Mouse (Mus musculus) olfactory bulb, adult 2 months (tissue): ENCODE results near the gene Vcp. TPM values are rescaled to one million over a fixed set of nuclear protein-coding genes. Genes with fewer than 3 reads are reported as not detected.

ENCODE experiments used
- H3K27ac ChIP-seq: fragments of 200-500 bp; 2 replicates; pipeline ENCODE4 v1.5.1; 2012; ENCODE audit warnings: low read depth, low read length; ENCODE audit not compliant: insufficient read depth
- H3K4me1 ChIP-seq: fragments of 200-500 bp; 2 replicates; pipeline ENCODE4 v1.6.1; 2012; ENCODE audit warnings: low read length; ENCODE audit not compliant: control insufficient read depth, insufficient read depth
- H3K4me3 ChIP-seq: fragments of 200-500 bp; 2 replicates; pipeline ENCODE4 v1.5.1; 2012; ENCODE audit warnings: mild to moderate bottlenecking, low read depth, low read length, moderate library complexity; ENCODE audit not compliant: insufficient read depth
- CTCF ChIP-seq: fragments of 200-500 bp; IDR thresholded peaks from 2 replicates; pipeline ENCODE4 v1.5.1; 2012; ENCODE audit warnings: low read depth, mild to moderate bottlenecking, low read length, moderate library complexity; ENCODE audit not compliant: insufficient read depth
- POLR2A ChIP-seq: fragments of 200-500 bp; IDR thresholded peaks from 2 replicates; pipeline ENCODE4 v1.6.1; 2012; ENCODE audit warnings: mild to moderate bottlenecking, low read depth, low read length, moderate library complexity; ENCODE audit not compliant: insufficient read depth
- WGBS: fragments of 180-500 bp; shearing (Covaris S2); methylation state at CpG from one replicate; pipeline ENCODE4 v1.1.7; 2018; 5-methylcytosine and 5-hydroxymethylcytosine counted together
- polyA plus RNA-seq: library from polyadenylated mRNA; stranded (reverse); fragments of >200 nt; gene quantifications from 2 replicates; pipeline ENCODE4 v1.2.4, GENCODE M21; 2012; ENCODE audit warnings: low replicate concordance; ENCODE audit not compliant: missing spikeins, insufficient read depth, insufficient read length

The Vcp gene
- polyA plus RNA-seq, 1 experiment, result 1,669 TPM

DNA sequence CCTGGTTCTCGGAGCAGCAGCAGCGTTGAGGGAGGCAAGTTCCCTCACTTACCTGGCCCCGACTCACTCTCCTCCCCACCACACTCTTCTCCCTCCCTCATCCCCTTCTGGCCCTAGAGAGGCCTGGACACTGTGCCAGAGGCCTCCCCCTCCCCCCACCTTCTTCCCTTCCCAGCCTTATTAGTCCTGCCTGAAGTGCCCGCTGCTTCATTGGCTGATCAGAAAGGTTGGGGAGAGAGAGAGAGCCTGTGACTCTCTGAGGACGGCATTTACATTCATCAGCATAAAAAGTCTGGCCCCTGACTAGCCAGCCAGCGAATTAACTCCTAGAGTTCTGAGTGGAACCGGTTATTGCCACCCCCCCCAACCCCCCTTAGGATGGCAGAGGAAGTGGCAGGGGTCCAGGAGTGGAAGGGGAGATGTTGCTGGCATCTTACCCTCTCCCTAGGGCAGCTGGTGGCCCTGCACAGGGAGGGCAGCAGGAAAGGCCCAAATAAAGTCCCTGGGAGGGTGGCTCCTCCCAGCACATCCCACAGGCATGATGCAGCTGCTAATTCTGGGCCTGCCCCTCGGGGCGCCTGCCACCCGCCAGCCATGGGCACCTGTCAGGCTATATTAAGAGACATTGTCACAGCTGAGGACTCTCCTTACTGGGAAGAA lies 46.7 kb downstream of the Vcp start:
- peak overlapping the region; percentile 91 for H3K27ac ChIP-seq
- H3K4me1 ChIP-seq, result peaks cover 42% of the 10 kb centered on the region
- TF ChIP-seq CTCF (no peak), POLR2A (peak; percentile 42; the same call in 1 of the 2 replicates)
- 9% methylated on average over 10 of the region's 10 CpGs for WGBS
- H3K4me3 ChIP-seq, result peak overlapping the region; percentile 79

DNA sequence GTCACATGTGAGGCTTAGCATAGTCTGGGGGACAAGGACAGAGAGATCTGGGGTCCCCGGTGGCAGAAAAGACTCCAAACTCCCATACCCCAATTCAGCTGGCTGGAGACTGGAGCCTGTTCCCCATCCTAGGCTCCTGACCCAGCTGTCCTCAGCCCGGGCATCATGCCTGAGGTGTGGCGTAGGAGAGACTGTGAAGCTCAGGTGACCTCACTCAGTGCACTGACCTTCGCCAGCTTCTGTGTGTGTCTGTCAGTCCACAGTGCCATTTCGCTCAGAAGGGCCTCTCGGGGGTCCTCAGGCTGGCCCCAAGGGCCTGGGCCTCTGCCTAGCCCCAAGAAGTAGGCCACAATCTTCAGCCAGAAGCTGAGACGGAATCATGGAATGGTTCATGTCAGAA lies 47.7 kb downstream of the Vcp start:
- TF ChIP-seq CTCF (no peak), POLR2A (no peak)
- peak overlapping the region; percentile 91 for H3K27ac ChIP-seq
- peaks cover 40% of the 10 kb centered on the region for H3K4me1 ChIP-seq
- peak overlapping the region; percentile 79 for H3K4me3 ChIP-seq
- 52% methylated on average over 7 of the region's 7 CpGs for WGBS

DNA sequence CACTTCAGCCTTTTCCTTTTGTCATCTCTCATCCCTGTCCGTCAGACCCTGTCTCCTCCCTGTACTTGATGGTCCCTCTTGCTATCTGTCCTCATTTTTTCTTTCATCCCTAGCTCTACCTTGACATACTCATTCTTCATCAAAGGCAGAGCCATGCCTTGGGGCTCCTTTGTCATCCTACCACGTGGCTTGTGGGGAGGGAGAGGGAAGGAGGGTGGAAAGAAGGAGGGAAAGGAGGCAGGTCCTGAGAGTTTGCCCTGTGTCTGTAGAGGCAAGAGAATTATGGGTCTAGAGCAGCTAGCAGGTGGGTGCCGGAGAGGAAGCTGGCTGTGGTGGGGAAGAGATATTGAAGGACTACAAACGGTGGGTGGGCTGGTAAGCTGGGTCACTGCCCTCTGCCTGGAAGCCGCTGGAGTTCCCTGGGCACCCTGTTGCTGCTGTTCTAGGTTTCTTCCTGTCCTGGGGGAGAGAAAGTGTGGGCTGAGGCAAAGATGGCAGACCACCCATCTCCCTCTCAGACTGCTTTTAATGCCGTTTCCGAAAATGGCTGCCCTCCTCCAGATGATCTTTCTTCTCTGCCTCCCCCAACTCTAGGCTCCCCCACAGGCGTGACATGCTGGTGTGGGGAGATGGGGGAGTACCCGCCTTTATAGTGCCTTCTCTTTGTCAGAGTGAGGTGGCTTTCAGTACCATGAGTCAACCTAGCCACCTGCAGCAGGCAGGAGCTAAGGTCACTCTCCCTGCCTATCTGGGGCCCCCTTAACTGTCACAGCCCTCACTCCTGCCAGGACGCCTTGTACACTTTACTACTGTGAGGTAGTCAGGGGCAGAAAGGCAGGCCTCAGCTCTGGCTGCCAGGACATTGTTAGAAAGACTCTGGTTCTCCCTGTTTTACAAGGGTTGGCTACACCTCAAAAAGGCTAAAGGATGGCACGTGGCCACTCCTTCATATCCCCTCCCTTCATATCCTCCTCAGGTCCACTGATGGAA lies 48.8 kb downstream of the Vcp start:
- Histone ChIP-seq H3K27ac (peak overlapping the region; percentile 91), H3K4me3 (peak overlapping the region; percentile 79), H3K4me1 (peaks cover 38% of the 10 kb centered on the region)
- TF ChIP-seq POLR2A, result no peak
- no peak for TF ChIP-seq CTCF
- 20% methylated on average over 11 of the region's 11 CpGs for WGBS

DNA sequence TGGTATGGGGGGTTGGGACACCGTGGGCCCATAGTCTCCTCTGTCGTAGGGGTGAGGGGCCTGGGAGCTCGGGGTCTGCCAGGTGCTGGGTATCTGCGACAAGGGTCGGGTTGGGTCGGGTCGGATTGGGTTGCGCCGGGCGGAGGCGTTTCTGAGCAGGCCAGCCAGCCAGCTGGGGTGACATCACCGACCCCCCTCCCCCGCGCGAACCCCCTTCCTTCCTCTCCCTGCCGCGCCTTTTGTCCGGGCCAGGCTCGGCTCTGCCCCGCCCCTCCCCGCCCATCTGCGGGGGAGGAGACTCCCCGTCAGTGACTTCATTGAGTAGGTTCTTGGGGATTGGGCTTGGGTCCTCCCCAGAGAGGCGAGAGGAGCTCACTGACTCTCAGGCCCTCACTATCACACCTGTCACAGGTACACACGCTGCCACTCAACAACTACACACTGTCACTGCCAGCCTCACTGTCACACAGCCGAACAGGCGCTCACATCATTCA lies 50.2 kb downstream of the Vcp start:
- peak overlapping the region; percentile 79 for H3K4me3 ChIP-seq
- H3K27ac ChIP-seq, result peak overlapping the region; percentile 96
- TF ChIP-seq CTCF (no peak), POLR2A (no peak; the same call in 1 of the 2 replicates)
- H3K4me1 ChIP-seq, result peaks cover 36% of the 10 kb centered on the region
- WGBS, result 1% methylated on average over 26 of the region's 27 CpGs

DNA sequence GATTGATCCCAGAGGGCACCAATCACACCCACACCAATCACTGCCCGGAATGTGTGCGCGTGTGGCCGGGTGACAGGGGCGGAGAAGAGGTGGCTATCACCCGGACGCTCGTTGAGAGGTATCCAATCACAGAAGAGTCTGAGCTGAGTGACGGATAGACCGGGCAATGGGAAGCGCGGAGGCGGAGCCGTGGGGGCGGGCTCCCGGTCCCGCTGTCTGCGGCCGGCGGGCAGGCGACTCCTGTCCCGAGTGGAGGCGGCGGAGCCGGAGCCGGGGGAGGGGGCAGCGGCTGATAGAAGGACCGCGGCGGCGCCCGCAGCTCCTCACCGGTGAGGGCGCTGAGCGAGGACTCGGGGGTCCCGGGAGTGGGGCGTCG lies 50.6 kb downstream of the Vcp start, which contains the start of gene Dnajb5:
Gene Dnajb5, plus strand, starts transcription at position 139 of the 376 bp plus-strand sequence.
- WGBS, result 1% methylated on average over 38 of the region's 39 CpGs
- peaks cover 36% of the 10 kb centered on the region for H3K4me1 ChIP-seq
- H3K4me3 ChIP-seq, result peak within 1 kb of the TSS; percentile 79
- H3K27ac ChIP-seq, result peak within 1 kb of the TSS; percentile 96
- TF ChIP-seq CTCF (no peak), POLR2A (peak; percentile 92)

DNA sequence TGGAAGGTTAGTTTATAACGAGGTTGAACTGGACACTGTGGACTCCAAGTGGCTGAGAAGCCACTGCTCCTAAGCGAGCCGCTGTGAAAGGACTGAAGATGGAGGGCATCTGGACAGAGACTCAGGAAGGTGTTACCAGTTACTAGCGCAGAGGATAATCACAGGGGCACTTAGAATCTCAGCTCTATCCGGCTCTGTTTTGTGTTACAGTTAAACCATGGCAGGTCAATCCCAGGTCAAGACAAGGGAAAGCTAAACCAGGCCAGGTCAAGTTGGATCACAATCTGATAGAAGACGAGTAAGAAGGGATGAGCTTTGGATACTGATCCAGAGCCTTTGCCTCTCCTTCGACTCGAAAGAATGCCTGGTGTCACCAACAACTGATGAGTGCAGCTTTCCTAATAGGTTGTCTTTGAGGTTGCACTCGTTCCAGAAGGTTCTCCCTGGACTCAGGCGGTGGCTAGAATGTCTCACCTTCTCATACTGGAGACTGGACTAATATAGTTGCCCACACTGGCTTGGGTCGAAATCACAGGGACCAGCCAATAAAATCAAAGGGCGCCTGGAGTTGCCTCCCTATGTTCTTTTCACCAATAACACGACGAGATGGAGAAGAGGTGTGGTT lies 51.1 kb downstream of the Vcp start:
- WGBS, result 3% methylated on average over 14 of the region's 14 CpGs

DNA sequence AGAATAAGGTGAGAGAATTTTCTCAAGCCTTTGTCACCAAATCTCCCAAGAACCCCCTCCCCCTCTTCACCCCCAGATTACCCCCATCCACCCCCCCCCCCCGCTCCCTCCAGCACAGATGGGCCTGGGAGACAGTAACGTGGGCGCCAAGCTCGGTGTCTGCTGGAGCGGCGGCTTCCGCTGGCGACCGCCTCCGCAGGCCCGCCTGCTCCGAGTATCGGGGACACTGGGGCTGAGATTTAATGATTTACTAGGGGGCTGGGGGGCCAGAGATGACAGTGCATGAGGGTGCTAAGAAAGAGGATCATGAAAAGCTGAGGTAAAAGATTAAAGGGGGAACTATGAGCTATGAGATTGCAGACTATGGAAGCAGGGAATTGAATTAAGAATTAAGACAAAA lies 51.8 kb downstream of the Vcp start:
- TF ChIP-seq POLR2A, result no peak
- TF ChIP-seq CTCF, result no peak
- Histone ChIP-seq H3K4me3 (no peak overlapping the region), H3K4me1 (peaks cover 34% of the 10 kb centered on the region), H3K27ac (peak overlapping the region; percentile 97)
- 35% methylated on average over 13 of the region's 13 CpGs for WGBS

More for the DNA sequence above, 51.1 kb downstream of the Vcp start:
- no peak for TF ChIP-seq CTCF
- peaks cover 36% of the 10 kb centered on the region for H3K4me1 ChIP-seq
- peak overlapping the region; percentile 79 for H3K4me3 ChIP-seq
- peak overlapping the region; percentile 88 for H3K27ac ChIP-seq

DNA sequence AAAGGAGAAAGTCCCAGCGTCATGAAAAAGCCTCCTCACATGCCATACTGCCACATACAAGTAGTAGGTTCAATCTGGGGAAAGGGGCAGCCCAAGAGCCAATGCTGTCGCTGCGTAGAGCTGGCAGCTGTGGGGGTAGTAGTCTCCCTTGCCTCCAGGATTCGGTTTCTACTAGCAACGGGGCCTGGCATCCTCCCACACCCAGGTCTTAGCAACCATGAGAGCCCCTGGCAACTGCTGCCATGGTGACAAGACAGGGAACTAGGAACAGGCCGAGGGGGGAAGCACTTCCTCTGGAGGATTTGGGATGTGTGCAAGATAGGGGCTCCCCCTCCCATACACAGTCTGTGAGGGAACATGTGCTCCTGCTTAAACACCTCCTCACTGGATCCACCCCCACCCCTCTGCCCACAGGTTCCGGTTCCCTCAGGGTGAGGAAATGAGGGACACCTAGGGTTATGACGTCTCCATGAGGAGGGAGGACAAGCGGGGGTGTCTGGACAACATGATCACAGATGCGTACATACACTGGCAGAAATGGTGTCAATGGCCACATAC lies 53.5 kb downstream of the Vcp start:
- Histone ChIP-seq H3K27ac (peak overlapping the region; percentile 100), H3K4me3 (no peak overlapping the region), H3K4me1 (peaks cover 29% of the 10 kb centered on the region)
- no peak for TF ChIP-seq CTCF
- TF ChIP-seq POLR2A, result 0 out of 2 replicates have a peak, but pooled peaks have one; percentile 13
- WGBS, result 14% methylated on average over 10 of the region's 10 CpGs
